Mouse (Mus musculus) erythroblast, embryonic 14.5 days (primary cell): ENCODE measurements at regions not wholly inside any gene's neighbourhood (a gene's known extent, or its start where the extent isn't known, plus 50 kb on each side); places are given as distances from the start of the nearest gene placed in this dataset.

Experiments used
- GATA1 ChIP-seq: IDR thresholded peaks from 2 replicates; pipeline ENCODE4 v1.6.1; 2012; ENCODE audit warnings: low read length, inconsistent platforms, mixed read lengths
- TAL1 ChIP-seq: IDR thresholded peaks from 3 replicates; pipeline ENCODE4 v1.6.1; 2012; ENCODE audit warnings: low read length, inconsistent platforms, mixed read lengths

DNA sequence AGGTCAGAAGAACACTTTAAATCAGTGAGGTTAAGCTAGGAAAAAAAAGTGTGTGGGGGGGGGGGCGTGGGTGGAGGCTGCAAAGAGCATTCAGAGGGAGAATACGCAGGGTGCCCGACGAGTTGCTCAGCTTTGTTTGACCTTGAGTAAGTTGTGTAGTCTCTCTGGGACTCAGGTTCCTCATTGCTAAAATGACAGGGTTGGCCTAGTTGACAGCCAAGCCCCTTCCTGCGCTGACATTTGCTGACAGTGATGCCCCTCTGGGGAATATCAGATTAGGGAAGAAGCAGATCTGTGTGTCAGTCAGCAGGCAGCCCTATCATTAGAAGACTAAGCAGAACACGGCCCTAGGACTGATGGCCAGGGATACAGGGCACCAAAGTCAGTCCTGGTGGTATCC lies 129.6 kb downstream of the Zfp36l1 start:
- TF ChIP-seq GATA1 (no peak), TAL1 (no peak)
